Mouse (Mus musculus): Measurements from ENCODE around the gene Ubl4b.

Ubl4b gene

GRCm38 (mm10) chr3:107568721-107569120 lies 13.8 kb upstream of the Ubl4b start:
- no peak for DNase-seq (ENCODE audit: low read depth)

- DNase-seq (ENCODE audit: low read depth): no peak
These were observed 12.9 kb upstream of the Ubl4b start for GRCm38 (mm10) chr3:107567766-107568165.

- no peak for DNase-seq (ENCODE audit: low read depth)
These were observed 10.5 kb upstream of the Ubl4b start for GRCm38 (mm10) chr3:107565331-107565730.

GRCm38 (mm10) chr3:107563880-107564279 lies 9.0 kb upstream of the Ubl4b start:
- DNase-seq (ENCODE audit: low read depth): no peak

GRCm38 (mm10) chr3:107562591-107562990 lies 7.7 kb upstream of the Ubl4b start:
- no peak for DNase-seq (ENCODE audit: low read depth)

- no peak for DNase-seq (ENCODE audit: low read depth)
These were observed 7.2 kb upstream of the Ubl4b start for GRCm38 (mm10) chr3:107562104-107562503.

GRCm38 (mm10) chr3:107559183-107559582 lies 4.3 kb upstream of the Ubl4b start:
- DNase-seq (ENCODE audit: low read depth): peak; percentile 39

GRCm38 (mm10) chr3:107558740-107559139 lies 3.9 kb upstream of the Ubl4b start:
- DNase-seq (ENCODE audit: low read depth): no peak

- no peak for DNase-seq (ENCODE audit: low read depth)
These were observed 4.3 kb downstream of the Ubl4b start for GRCm38 (mm10) chr3:107550409-107551049.

GRCm38 (mm10) chr3:107546956-107547355 lies 7.9 kb downstream of the Ubl4b start:
- no peak for DNase-seq (ENCODE audit: low read depth)

- DNase-seq (ENCODE audit: low read depth): no peak
These were observed 9.0 kb downstream of the Ubl4b start for GRCm38 (mm10) chr3:107545716-107546412.

GRCm38 (mm10) chr3:107545278-107545677 lies 9.6 kb downstream of the Ubl4b start:
- DNase-seq (ENCODE audit: low read depth): no peak

- DNase-seq (ENCODE audit: low read depth): no peak
These were observed 11.5 kb downstream of the Ubl4b start for GRCm38 (mm10) chr3:107543158-107544080.

GRCm38 (mm10) chr3:107542584-107542983 lies 12.3 kb downstream of the Ubl4b start:
- DNase-seq (ENCODE audit: low read depth): no peak

GRCm38 (mm10) chr3:107537504-107537889 lies 17.4 kb downstream of the Ubl4b start:
- DNase-seq (ENCODE audit: low read depth): no peak

- DNase-seq (ENCODE audit: low read depth): peak; percentile 63
These were observed 17.9 kb downstream of the Ubl4b start for GRCm38 (mm10) chr3:107536810-107537503.

GRCm38 (mm10) chr3:107534951-107535350 lies 19.9 kb downstream of the Ubl4b start:
- no peak for DNase-seq (ENCODE audit: low read depth)

- no peak for DNase-seq (ENCODE audit: low read depth)
These were observed 21.3 kb downstream of the Ubl4b start for GRCm38 (mm10) chr3:107533532-107533931.

GRCm38 (mm10) chr3:107530581-107530980 lies 24.3 kb downstream of the Ubl4b start:
- no peak for DNase-seq (ENCODE audit: low read depth)

GRCm38 (mm10) chr3:107529182-107529581 lies 25.7 kb downstream of the Ubl4b start:
- DNase-seq (ENCODE audit: low read depth): no peak

- DNase-seq (ENCODE audit: low read depth): no peak
These were observed 26.3 kb downstream of the Ubl4b start for GRCm38 (mm10) chr3:107528401-107529118.
